Mouse (Mus musculus): Measurements from ENCODE around the gene Mxra7.

Mxra7 gene

DNA sequence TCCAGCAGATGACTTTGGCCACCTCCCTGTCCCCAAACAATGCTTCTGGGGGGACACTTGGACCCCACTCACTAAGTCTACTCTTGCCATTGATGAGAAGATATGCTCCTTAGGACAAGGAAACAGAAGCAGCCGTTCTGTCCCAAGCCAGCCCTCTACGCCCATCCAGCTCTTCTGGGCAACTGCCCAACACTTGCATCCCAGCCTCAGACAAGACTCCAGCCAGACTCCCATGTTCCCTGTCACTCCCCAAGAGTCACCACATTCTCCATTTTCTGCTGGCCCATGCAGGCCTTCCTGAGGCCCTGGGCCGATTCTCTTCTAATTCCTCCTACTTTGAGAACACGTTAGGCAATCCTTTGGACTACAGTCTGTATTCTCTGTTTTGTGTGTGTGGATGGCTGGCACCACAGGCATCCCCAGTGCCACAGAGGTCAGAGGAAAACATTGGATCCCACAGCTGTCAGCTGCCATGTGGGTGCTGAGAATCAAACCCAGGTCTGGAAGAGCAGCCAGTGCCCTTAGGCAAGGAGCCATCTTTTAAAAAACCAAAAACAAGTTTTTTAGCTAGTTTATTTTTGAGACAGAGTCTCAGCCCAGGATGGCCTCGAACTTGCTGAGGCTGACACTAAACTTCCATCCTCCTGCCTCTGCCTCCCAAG is 7.8 kb downstream of the Mxra7 start:
- no peak for DNase-seq (ENCODE audit: low spot score in 2 of 2)

DNA sequence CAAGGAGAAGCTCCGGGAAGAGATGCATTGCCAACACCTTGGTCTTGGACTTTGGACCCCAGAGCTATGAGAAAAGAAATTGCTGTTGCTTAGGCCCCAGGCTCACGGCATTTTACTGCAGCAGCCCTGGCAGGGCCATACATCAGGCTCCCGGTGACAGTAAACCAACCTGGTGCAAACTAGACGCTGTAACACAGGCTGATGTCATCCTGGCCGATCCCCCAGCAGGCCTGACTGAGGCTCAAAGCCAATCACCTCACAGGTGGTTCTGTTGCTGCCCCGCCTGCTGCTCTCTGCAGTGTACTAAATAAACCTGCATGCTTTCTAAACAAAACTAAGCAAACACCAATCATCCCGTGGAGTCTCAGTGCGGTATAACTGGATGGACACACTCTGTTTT is 9.1 kb downstream of the Mxra7 start:
- DNase-seq (ENCODE audit: low spot score in 2 of 2): no peak

DNA sequence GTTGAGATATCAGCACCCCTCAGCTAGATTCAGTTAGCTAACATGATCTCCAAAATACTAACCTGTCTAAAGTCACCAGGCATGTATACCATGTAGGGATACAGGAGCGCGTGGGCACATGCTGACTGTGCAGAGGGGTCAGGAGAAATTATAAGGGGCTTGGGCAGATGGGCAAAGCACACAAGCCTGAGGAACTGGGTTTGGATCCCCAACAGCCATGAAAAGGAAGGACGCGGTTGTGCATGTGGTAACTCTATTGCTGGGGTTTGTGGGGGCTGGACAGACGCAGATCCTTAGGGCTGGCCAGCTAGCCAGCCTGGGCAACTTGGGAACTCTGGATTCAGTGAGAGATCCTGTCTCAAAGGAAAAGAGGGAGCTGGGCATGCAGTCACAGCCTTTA is 10.3 kb downstream of the Mxra7 start:
- no peak for DNase-seq (ENCODE audit: low spot score in 2 of 2)

DNA sequence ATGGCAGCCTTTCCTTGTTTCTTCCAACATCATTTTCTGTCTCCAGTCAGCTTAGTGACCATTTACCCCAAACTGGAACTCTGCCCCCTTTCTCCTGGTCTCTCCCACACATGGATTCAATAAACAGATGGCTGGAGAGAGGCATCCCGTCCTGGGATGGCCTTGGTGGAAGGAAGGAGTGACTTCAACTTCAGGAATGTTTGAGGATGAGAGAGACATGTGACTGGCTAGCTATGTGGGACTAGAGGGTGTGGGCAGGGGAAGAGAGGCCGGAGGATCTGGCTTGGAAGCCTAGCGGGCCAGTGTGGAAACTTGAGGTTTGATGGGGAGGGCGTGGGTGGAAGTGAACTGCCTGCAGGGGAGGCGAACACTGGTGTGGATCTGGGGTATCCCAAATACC is 11.1 kb downstream of the Mxra7 start:
- no peak for DNase-seq (ENCODE audit: low spot score in 2 of 2)

DNA sequence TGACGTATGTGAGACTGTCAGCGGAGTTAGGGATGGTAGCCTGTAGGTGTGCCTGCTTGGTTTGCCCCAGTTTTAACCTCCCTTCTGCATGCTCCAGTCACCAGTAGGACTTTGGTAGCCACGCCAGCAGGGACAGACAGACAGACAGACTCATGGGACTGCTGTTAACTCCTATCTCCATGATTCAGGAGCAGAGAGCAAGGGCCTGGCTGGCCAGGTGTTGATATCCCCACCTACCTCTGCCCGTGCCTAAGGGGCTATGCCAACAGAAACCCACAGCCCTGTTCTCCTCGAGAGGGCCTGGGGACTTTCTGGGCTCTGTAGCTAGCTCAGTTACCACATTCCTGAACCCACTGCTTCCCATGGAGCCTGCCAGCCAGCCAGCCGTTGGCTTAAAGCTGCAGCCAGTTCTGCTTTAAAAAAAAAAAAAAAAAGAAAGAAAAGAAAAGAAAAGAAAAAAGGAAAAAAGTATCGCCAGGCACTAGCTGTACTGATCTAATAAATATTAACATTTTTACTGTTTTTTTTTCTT is 12.9 kb downstream of the Mxra7 start:
- no peak for DNase-seq (ENCODE audit: low spot score in 2 of 2)

DNA sequence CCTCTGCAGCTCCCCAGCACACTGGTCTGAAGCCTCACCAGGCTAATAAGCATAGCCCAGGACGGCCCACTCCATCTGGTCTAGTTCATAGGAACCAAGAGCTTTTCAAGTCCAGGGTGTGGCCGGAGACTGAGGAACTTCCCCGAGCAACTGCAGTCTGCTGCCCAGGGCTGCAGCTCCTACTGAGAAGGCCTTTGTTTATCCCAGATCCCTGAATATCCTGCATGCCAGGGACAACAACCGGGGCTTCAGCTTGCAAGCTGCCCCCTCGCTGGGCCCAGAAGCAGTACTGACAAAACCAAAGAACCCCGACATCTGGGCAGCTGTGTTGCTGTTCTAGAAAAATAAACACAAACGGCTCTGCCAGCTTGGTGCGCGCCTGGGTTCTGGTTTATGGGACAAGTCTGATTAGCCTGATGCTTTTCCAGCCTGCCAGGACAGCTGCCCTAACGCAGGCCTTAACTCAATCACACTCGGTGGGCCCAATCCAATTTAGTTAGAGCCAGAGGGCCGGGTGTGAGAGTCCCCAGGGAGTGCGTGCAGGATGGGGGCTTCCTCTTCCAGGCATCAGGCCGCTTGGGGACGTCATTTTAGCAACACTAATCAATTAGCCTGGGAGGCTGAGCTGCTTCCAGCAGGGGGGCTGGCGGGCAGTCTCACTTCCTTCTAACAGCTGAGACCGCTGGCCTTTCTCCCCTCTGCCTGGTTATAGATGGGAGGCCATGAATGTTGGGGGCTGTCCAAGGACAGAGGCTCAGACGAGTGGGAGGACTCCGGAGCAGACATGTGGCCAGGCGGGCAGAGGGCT is 13.6 kb downstream of the Mxra7 start:
- peak in 1 of 2 experiments; percentile 33 for DNase-seq (ENCODE audit: low spot score in 2 of 2)

DNA sequence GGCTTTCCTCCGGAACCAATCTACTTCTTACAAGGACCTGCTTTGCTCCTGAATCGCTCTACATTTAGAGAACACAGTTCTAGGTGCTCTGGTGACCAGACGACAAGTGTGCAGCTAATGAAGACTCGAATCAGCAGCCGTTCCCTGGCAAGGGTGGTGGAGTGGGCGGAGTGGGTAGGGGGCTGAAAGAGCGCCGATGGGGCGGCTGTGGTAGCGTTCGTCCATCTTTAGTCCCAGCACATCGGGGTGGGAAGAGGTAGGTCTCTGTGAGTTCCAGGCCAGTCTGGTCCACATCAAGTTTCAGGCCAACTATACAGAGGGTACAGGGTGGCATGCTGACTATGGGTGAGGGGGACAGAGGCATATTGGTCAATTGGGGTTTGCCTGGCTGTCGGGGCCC is 14.2 kb downstream of the Mxra7 start:
- no peak for DNase-seq (ENCODE audit: low spot score in 2 of 2)

DNA sequence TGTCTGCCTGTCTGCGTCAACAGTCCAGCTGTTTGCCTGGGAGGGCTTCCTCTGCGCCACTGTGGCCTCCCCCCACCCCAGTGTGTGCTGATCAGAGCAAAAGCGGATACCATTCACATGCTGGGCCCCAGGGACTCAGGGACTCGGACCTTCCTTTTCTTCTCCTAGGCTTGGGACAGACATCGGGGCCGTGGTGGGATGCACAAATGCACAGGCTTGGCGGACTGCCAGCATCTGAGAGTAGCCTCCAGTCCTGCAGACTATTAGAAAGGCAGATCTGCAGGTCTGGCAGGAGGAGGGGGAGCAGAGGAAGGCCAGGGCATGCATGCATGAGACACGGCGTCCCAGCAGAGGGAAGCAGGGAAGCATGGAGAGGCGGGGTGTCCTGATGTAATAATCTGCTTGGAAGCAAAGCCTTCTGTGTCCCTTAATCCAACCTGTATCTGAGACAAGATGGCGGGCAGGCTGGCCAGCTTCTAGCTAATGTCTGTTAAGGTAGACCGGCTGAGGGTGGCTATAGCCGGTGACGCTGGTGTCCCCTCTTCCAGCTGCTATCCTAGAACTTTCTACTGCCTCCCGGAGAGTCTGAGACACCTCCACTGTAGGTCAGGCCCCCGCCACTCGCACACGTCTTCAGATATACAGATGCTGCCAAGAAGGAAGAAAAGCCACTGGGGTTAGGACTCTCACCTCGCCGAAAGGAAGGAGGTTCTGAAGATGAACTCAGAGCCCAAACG is 14.9 kb downstream of the Mxra7 start:
- DNase-seq (ENCODE audit: low spot score in 2 of 2): no peak

DNA sequence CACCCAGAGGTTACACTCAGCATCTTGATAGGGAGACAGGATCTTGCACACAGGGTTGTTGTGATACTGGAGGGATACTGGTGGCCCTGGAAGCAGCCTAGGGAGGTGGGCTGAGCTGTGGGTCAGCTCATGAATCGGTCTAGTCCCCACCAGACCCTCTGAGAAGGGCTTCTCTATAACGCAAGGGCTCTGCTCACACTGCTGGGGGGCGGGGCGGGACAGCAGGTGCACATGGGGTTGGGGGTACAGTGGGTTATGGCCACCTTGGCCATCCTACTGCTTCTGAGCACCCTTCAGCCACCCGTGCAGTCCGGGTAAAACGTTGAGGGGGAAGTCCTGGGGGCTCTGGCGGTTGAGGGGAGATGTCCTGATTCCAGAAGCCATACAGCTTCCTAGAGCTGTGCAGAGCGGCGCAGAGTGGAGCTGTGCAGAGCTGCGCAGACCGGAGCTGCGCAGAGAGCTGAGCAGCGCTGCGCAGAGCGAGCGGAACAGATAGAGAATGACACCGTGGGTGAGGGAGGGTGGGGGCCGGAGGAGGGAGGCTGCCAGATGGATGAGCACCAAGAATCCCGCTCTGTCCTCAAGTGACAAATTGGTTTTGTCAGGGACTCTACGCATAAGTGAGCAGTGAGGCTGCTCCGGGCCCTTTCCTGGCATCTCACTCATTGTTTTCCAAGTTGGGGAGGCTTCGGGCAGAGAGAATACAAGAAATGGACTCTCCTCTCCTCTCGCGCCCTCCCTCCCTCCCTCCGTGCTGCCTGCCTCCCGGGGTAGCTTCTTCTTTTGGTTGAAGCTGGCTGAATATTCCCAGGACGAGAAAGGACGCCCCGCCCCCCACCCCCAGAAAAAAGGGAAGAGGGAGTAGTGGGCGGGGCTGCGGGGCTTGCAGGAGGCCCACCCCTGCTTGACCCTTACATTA is 16.6 kb downstream of the Mxra7 start:
- DNase-seq (ENCODE audit: low spot score in 2 of 2): peak in 1 of 2 experiments; percentile 20

DNA sequence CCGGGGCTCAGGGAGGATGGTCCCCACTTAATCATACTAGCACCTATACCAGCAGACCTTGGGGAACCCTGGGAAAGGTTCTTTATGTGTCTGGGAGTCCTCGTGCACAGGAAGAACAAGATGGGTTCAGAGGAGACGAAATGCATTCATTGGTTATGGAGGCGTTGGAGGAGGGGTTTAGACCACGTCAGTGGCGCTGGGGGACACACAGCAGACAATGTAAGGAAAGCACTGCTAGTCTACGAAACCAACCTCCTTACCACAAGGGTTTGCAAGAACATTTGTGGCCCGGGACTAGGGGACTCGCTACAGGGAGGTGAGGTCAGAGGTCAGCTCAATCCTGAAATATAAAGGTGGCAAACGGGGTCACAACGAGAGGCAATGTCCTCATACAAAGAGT is 17.3 kb downstream of the Mxra7 start:
- no peak for DNase-seq (ENCODE audit: low spot score in 2 of 2)

DNA sequence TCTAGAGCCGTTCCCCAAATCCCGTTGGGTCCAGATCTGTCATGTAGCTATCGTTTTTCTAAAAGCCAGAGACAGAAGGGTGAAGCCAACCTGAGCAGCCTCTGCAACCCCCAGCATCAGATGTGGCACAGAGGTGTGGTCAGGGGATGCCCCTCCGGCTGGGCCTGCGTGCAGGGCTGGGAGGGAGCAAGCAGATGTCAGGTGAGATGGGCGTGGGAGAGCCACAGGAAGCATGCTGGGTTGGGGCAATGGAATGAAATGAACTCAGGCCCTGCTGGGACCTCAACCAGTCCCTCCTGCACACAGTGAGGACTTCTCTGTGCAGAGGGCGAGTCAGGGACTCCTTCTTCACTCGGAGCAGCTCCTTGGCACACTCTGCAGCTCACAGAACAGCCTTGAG is 18.3 kb downstream of the Mxra7 start:
- no peak for DNase-seq (ENCODE audit: low spot score in 2 of 2)

DNA sequence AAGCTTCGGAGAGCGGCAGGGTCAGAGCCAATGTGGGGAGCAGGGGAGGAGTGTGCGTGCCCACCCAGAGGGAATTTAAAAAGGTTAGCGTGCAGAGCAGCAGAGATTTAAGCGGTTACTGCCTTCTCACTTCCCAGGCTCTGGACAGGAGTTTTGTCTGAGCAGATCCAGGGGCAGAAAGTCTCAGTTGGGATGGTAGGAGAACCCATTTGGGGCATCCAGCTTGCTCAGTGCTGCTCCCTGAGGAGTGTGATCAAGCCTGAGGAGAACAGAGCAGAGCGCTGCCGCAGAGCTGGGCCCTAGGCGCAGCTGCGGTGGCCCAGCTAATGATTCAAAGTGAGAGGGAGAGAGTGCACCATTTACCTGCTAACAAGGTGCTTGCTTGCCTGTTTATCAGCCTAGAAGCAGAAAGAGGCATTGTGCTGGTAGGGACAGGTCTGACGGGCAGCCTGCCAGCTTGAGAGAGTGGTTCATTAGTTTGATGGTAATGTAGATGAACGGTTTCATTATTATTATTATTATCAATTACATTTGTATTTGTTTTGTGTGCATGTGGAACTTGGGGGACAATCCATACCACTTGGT is 18.9 kb downstream of the Mxra7 start:
- DNase-seq (ENCODE audit: low spot score in 2 of 2): no peak

DNA sequence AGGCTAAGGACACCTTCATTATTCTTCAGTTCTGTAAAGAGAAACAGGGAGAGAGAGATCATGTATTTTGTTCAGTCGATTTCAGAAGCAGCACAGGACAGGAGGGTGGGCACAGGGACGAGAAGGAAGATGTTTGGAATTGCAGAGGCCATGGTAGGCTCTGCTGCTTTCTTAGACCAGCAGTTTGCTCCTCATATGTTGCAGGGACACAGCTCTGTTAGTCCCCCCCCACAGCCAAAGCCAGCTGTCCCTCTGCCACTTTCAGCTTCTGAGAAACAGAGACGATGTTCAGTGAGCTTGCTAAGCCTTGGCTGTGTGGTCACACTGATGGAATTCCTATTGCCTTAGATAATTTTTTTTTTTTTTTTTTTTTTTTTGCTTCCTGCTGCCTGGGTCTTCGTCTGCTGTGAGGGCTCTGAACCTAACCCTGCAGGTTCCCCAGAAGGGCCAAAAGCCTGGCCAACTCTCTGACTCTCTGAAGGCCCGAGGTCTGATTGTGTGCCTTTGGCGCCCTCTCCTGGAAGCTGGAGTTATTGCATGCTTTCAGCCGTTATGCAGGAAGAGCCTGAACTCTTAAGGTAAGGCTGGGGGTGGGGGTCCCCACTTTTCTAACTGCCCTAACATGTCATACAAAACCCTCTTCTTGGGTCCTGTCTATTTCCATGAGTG is 19.8 kb downstream of the Mxra7 start:
- peak; percentile 58 to 76 for DNase-seq (ENCODE audit: low spot score in 2 of 2)

DNA sequence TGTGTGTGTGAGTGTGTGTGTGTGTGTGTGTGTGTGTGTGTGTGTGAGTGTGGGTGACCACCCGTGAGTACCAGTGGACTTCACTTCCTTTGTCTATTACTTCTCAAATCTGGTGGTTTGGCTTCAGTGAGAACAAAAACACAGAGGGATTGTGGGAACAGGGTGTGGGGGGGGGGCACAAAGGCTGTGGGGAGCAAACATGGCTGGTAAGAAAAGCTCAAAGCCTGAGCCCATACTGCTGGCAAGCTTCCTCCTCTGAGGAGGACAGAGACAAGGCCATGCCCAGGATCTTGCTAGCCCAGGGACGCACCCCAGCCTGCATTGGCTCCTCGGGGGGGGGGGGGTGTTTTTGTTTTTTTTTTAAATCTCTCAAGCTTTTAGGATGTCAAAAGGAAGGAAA is 20.3 kb downstream of the Mxra7 start:
- DNase-seq (ENCODE audit: low spot score in 2 of 2): no peak

DNA sequence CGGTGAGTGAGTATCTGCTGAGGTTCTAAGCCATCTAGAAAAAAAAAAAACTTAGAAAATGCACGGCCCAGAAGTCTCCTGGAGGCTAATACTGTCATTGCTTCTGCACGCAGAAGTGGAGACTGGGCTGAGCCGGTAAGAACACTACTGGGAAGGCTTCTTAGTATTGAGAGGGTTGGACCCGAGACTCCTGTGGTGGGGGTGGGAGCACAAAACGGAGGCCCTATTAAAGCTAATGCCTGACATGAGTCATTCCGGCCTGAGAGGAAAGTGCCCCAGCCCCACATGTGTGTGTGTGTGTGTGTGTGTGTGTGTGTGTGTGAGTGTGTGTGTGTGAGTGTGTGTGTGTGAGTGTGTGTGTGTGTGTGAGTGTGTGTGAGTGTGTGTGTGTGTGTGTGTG is 20.7 kb downstream of the Mxra7 start:
- no peak for DNase-seq (ENCODE audit: low spot score in 2 of 2)

DNA sequence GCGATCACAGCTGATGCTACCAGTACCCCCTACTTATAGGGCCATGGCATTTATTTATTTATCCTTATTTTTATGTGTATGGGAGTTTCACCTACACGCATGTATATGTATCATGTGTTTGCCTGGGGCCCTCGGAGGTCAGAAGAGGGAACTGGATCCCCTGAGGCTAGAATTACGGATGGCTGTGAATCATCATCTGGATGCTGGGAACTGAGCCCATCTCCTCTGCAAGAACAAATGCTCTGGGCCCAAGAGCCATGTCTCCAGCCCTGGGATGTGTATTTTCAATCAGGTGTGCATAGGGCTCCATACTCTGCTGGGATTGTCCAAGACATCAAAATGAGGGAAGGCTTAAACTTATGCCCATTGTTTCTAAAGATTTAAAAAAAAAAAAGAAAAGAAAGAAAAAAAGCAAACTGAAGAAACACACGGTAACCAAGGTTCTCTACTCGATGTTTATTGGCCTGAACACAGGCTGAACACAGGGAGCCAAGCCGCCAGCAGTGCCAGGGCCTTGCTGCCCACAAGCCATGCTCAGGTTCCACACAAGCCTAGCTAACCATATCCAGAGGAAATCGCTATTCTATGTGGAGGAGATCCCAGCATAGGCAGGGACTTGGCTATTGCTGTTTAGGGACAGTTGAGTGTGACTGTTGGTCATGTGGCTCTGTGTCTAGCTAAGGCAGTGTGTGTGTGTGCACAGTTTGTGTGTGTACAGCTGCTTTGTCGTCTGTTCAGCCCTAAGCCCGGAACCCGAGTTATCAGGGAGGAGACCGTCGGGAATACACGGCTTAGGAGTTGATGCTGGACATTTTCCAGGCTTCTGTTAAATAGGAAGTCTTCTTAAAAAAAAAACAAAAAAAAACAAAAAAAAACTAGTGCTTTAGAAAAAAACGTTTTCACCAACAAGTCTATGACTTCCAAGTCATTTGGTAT is 21.4 kb downstream of the Mxra7 start:
- no peak for DNase-seq (ENCODE audit: low spot score in 2 of 2)

DNA sequence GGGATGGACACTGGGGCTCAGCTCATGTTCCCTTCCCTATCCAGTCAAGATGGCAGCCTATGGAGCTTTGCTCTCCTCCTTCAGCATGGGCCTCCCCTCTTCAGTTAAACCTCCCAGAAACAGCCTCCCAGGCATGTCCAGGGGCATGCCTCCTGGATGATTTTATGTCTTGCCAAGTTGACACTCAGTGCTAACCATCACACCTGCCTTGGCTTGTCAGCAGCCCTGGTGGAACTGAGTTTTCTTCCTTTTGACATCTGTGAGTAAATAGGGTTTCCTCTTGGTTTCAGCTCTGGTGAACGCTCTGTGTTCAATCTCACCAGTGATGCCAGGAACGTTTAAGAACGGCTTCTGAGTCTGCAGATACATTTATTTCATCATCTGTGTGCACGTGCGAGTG is 25.1 kb downstream of the Mxra7 start:
- no peak for DNase-seq (ENCODE audit: low spot score in 2 of 2)

DNA sequence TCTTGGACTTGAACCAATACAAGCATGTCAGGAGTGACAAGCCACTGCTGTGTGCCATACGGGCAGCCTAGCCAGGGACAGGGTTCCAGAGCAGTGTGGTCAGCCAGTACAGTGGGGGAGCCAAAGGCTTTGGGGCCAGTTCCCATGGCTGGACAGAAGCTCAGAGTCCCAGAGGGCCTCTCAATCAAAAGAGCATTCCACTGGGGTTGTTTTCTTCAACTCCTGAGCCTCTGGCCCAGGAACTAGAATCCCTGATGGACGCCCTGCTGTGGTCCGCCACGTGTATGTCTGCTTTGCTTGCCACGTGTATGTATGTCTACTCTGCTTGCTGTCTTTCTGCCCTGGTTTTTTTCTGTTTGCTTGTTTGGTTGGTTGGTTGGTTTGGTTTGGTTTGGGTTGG is 26.7 kb downstream of the Mxra7 start:
- no peak for DNase-seq (ENCODE audit: low spot score in 2 of 2)

DNA sequence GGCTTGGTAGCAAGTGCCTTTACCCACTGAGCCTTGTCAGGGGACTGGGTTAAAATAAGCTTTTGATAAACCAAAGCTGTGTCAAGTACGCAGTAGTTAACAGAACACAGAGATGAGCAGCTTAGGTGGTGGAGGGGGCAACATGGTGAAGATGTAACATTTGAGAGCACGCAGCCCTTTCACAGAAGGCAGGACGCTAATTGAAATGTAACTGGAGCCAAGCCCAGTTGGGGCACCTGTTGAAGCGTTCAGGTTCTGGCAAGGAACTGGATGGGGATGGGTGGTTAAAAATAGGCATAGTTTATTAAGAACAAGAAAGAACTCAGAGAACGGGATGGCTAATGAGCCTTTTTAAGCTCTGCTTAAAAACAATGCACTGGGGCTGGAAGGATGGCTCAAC is 28.5 kb downstream of the Mxra7 start:
- DNase-seq (ENCODE audit: low spot score in 2 of 2): no peak
